Mouse (Mus musculus) layer of hippocampus, adult 9-10 months (tissue): ENCODE data around the gene Appl2.

ENCODE experiments used
- DNase-seq: peaks from one replicate; pipeline ENCODE4 v3.0.0; 2022; ENCODE audit warnings: low spot score

Gene Appl2

DNA sequence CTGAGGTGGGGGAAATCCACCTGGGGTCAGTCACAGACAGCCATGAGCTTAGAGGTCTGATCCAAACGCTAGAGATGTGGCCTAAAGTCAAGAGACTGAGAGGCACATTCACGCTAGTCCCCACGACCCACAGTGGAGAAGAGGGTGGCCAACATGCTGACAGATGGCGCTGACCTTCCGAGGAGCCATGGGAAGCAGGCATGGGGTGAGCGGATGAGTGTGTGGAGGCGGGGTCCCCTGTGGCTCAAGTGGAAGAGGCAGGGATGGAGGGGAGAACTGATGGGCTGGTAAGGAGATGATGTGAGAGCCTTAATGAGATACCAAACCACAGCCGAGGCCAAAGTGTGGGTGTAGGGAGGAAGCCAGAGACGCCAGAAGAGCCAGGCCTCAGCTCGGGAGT is 16.8 kb downstream of the Appl2 start:
- no peak for DNase-seq

DNA sequence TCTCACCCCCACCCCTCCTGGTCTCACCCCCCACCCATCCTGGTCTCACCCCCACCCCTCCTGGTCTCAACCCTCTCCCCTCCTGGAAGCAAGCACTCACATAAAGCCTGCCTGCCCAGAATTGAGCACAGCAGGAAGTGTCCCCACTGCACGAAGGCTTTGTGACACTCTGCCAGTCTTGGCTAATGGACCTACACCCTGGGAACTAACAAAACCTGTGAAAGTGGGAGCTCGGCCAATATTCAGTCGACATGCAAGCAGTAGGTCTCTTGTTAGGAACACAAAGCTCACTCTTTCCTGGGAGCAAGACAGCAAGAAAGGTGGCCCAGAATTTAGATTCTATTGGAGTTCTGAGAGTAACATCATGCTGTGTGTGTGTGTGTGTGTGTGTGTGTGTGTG is 17.6 kb downstream of the Appl2 start:
- no peak for DNase-seq

DNA sequence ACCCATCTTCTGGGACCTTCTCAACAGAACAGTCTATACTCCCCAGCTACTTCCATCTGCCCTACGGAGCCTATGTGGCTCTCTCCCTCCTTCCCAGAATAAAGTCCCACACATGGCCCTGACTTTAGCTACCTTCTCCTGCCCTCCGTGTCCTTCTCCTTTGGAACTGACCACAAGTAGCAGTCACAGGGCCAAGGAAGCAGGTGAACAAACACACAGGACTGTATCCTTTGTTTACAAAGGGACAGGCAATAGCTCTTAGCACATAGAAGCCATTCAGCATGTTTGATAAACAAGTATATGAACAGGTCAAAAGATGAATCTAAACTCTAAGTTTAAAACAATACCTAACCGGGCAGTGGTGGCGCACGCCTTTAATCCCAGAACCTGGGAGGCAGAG is 18.7 kb downstream of the Appl2 start:
- no peak for DNase-seq

DNA sequence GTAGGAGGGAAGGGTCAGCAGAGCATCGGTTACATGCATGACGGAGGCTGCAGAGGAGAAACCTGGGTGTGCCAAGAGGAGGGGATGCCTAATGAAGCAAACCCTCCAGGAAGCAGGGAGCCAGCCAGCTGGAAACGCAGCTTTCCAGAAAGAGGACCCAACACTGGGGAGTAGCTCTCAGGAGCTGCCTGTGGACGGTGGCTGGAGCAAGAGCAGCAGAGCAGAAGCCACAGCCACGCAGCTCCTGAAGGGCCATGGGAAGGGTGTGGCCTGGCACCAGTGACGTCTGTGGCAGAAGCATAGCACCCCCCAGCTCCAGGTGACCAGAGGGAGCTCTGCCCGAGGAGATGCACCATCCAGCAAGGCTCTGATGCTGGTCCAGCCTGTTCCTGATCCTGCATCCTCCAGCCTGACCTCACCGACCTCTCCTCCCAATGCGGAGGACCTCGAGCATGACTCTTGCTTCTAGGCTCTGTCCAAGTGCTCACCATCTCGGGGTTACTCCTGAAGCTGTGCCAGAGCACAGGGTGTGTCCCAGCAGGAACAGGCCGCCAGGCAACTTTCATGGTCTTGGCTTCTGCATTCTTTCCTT is 19.3 kb downstream of the Appl2 start:
- no peak for DNase-seq

DNA sequence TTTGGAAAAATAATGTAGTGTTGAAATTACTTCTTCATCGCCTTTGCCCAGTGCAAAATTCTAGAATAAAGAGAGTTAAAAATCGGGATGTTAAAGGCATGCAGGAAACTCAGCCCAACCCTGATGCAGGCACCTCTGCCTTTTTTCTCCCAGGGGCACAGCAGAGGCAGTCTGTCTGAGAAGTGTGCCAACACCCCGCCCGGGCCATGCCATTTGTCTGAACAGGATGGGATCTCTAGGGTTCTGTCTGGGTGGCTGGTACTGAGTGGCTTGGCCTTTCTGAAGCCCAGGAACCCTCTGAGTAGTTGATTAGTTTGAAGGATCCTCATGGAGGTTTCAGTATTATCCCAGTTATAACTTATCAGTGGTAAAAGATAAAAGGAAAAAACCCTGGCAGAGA is 20.3 kb downstream of the Appl2 start:
- DNase-seq = no peak

DNA sequence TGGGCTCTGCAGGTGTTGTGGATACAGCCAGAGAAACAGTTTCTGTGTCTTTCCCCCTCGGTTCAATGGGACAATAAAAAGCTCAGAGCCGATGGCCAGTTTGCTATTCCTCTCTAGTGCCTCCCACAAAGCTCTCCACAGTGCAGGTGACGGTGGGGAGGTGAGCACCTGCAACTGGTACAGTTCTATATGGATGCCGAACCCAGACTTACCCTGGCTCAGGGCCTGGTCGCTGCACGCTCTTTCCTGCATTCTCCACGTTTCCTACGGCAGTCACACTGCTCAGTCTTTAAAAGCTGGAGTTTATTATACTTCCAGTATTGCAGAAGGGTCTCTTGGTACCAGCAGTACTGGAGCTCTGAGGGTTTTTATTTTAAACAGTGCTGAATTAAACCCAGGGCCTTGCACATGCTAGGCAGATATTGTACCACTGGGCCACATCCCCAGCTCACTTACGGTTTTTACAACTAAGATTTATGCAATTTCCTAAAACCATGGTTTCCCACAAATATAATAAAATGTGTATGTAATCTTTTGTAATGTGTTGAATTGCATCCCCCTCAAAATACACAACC is 21.3 kb downstream of the Appl2 start:
- DNase-seq = no peak

DNA sequence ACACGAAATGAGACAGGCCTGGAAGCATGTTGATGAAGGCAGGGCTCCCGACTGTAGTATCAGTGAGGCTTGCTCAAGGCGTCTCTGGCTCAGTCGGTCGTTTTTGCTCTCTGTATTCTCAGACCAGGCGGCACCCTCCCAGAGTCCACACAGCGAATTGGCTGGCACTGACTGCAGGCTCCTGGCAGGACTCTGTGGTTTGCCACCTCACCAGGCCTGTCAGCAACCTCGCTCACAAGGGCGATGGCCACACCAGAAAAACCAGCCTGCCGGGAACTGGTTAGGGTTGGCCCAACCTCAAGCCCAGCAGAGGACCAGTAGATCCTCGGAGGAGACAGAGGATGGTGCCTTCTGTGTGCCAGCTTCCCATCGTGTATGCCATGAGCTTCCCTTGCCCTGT is 23.7 kb downstream of the Appl2 start:
- no peak for DNase-seq

DNA sequence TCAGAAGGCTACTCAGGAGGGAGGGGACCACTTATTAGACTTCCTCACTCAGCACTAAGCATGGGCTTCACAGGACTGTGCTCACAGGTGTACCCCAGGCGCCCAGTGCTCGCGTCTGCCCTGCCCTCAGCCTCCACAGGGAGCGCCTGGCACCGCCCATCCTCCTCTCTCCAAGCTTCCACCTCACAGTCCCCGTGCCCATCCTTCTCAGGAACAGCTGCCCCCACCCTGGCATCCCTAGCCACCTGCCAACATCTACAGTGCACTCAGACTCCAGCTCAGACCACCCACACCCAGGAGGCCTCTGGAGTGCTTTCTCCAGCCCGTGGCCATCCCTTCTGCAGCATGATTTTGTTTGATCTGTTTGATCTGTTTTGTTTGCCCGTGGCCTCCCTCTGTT is 24.5 kb downstream of the Appl2 start:
- DNase-seq = no peak

DNA sequence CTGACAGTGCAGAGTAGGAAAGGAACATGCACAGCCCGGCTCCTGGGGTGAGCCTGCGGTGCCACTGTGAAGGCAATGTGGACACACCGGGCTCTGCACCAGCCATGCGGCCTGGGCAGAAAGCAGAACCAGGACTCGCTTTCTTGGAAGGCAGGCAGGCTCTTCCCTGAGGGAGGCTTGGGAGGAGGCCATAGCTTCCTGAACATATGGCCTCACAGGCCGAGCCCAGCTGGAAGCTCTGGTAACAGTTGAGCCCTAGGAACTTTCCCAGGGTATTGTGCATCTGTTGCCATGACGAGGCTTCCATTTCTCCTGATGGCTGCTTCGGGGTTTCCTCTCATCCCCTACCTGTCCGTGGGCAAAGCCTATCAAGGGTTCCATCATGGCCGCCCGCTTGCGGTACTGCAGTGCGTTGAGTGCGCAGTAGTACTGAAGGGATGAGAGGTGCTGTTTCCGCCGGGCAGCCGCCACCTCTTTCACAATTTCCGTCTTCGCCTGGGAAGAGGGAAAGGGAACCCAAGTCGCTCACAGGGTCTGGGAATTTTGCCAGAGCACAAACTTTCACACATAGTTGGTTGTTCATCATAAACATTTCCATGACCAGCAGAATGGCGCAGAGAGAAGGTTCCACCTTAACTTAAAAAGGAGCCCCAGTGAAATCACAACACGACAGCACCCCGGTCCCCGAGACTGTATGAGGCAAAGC is 28.0 kb downstream of the Appl2 start:
- no peak for DNase-seq

DNA sequence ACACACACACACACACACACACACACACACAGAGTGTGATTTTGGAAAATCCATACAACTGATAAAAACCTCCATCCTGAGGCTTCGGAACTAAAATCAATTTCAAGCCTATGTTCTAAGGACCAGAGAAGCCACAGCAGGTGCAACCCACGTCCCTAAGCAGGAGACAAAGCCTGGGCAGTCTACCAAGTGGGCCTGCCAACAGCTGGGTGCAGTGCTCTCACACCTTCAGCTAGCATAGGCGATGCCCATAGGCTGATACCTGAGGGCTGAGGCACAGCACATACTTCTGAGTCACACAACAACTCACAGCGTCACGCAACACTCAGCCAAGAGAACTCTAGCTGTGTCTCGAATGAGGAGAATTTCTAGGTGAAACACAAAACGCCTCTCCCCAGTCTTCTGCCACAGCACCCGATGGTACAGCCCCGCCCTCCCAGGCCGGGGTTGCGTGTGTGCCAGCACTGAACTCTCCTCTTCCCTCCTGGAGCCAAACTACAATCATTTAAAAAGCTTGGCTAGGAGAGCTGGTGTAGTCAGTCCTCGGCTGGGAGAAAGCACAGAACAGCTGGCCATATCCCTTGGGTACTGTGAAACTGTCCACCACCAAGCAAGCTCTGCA is 29.6 kb downstream of the Appl2 start:
- DNase-seq = no peak

DNA sequence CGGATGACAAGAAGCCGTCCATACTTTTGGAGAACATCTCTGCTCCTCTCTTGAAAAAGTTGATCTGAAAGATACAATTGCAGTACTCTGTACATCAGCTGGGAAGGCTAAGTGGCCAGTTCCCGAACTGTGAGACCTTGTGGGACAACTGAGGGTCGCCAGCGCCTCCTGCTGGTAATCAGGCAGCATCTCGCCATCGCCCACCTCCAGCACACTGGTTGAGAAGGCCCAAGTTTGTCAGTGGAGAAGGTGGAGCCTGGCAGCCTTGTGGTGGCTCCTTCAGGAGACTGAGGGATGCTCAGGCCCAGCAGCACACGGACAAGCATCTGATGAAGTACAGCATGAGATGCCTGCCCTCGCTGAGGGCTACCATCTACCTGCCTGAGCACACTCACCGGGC is 31.2 kb downstream of the Appl2 start:
- no peak for DNase-seq

DNA sequence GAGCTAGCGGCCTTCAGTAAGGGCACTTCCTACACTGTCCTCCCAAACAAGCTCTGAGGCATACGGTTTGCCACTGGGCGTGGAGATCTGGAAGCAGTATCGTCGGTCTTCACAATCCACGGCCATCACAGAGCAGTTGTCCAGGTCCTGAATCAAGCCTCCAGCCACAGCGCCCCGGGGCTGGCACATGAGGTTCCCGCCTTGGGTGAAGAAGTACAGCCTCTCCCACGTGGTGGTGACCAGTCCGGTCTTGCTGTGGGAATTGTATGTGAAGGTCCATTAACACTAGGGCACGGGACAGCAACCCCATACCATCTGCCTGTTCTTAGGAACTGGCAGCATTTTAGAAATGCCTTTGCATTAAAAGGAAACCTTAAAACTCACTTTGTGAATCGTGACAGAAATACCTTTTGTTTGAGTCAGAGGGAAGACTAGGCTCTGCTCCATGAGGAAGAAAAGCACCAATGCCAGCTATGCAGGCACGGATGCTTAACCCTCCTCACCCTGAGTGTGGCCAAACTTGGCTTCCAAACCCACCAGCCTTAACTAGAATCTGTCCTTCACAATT is 35.8 kb downstream of the Appl2 start:
- no peak for DNase-seq

DNA sequence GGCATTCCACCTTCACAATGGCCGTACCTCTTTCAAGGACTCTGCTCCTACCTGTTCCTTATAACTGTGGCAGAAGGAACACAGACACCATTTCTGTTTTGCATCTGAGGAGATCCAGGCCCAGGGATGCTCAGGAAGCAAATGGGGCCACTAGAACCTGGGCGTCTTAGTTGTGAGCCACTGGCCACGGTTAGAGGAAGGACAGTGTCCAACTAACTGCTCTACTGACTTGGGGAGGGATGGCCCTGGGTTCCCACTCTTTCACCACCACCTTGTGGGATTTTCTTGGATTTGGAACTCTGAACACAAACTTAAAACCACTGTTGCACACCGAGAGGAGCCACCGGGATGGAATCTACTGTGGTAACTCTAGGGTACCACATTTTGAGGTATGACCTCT is 36.7 kb downstream of the Appl2 start:
- DNase-seq = no peak

DNA sequence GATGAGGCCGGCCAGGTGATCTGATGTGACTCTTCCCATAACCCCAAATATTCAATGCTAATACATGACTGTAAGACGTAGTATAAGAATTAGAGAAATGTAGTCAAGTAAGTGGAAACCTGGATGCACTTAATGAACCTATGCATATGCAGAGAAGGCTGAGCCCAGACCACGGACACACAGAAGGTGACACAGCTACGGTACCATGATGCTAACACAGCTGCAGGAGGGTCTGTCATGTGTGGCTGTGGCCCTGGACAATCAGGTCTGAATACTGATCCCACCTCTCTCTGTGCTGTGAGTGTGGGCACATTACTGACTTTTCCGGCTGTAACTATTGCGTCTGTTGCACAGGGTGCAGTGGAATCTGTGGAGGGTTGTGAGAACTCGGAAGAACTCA is 38.0 kb downstream of the Appl2 start:
- DNase-seq = no peak

DNA sequence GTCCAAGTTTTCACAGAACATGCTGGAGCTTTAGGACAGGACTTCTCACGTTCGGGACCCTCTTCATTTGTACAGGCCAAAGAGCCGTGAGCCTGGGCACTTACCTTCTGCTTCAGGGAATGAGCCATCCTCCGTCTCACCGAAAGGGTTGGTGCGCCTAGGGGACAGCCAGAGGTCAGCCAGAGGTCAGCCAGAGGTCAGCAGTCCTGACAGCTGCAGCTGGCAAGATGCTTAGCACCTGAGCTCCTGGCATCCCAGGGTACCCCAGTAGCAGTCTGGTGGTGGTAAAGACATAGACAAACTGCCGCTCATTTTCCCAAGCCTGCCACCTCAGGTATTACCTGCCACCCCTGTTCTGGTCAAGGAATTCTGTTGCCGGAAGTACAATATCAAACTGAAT is 39.9 kb downstream of the Appl2 start:
- DNase-seq = no peak

DNA sequence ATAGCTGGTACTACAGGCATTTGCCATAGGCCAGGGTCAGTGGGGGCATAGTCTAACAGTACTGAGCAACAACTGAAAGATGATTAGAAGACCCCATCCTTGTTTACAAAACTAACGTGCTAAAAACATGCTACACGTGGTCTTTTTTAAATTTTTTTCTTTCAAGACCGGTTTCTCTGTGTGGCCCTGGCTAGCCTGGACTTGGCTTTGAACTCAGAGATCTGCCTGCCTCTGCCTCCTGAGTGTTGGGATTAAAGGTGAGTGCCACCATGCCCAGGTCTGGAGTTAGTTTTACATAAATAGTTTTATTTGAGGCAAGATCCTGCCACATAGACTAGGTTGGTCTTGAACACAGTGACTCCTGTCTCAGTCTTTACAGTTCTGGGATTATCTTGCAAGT is 41.4 kb downstream of the Appl2 start:
- DNase-seq = no peak

DNA sequence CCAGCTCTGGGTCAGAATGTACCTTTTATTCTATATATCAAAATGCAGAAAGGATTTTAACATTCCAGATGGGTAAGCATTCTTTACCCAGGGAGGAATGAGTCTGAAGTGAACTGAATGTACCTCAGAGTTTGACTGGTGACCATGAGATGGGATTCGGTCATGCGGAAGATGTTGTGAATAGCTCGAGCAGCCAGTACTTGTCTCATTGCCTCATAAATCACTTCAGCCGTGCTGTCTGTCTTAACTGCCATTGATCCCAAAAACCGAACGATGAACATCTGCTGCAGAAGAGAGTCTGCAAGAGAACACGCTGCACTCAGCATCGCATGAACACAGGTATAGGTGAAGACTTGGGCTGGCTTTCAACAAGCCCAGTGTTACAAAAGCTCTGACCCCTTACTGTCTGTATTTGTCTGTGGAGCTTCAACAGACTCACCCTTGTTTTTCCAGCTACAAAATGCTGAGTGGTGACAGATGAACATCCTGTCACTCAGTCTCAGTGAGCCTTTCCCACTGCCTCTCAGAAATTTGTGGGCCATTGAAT is 42.8 kb downstream of the Appl2 start:
- DNase-seq = no peak

DNA sequence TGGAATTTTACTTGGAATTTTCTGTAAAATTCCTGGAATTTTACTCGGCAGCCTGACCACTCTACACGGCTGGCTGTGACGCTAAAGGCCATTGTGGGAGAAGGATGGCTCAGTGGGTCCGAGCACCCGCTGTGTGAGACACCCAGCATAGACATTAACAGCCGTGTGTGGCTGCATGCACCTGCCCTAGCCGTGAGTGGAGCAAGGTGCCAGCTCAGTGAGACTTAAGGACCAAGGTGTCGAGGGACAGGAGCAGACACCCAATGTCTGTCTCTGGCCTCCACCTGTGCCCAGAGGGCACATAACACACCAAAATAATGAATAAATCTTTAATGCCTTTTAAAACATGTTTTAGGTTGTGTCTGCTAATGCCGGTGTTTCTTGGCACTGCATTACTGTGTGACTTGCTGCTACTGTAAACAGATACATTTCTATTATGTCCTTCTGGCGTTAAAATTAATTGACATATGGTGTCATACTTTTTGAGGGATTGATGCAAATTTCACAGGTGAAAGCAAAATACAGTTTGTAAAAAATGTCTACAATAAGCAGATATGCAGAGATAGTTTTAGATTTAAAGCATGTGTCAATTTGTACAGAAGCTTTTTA is 44.5 kb downstream of the Appl2 start:
- DNase-seq = no peak

DNA sequence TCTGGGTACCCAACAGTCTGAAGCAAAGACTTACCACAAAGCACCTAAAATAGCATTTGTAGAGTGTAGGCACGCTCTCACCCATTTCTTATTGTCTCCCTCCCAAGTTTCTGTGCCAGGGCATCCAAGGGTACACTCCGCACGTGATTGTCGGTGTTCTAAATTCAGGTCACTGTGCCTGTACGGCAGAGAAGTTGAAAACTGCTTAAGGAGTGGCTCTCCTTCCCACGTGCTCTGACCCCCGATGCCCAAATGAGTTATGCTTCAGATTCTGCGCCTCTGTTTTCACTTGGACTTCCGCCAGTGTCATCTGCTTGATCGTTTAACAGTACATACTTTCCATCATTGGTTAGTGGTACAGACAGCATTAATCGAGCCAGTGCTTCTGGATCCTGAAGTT is 47.9 kb downstream of the Appl2 start:
- no peak for DNase-seq

DNA sequence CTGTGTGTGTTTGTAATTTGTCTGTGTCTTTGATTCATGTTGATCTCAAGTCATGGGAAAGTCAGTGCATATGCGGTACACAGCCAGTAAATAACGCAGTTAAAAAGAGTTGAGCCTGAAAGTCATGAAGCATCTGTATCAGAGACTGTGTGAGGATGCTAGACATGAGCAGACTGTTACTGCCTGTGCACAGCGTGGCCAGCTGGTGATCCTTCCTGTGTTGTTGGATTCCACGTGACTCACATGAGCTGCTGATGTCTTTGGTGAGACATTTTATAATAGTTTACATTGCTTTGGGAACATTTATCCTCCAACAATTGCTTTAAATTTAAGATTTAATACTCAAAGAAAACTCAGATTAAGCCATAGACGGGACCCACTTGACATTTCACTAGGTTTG is 54.0 kb downstream of the Appl2 start:
- no peak for DNase-seq

DNA sequence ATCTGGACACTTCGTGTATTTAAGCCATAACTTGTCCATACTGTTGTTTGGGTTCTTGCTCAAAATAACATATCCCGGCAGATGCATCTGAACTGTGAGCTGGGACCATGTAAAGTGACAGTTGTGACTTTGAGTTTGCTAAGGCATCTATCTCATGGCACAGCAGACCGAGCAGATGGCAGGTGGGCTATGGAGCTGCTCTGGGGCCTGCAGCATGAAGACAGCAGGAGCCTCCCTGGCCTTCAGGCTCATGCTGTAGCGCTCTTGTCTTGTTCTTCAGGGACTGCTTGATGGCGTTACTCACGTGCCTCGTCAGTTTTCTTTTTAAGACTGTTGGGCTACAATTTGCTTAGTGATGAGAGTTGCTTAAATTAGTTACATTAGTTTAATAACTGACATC is 55.9 kb downstream of the Appl2 start:
- DNase-seq = peak; percentile 35

DNA sequence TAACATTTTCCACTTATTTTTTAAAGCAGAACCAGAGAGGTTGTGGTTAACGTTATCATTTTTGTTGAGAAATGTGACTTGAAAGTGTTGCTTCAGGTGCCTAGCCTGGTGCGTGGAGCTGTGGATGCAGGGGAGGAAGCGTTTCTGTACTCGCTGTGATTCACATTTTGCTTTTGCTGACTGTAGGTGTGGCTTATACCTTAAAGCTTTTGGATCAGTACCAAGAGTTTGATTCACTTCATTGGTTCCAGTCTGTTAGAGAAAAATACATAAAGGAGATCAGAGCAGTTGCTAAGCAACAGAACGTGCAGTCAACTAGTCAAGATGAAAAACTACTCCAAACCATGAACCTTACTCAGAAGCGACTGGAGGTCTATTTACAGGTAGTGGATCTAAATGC is 57.7 kb downstream of the Appl2 start:
- DNase-seq = no peak
